Mouse (Mus musculus): ENCODE measurements around the gene Slc12a8.
A peak's percentile ranks its signal among the peaks of the same experiment; 100 is the strongest.

Slc12a8 gene

GRCm38 (mm10) chr16:33621836-33622235 is 104.7 kb downstream of the Slc12a8 start:
- DNase-seq, result no peak

GRCm38 (mm10) chr16:33624586-33624985 is 107.5 kb downstream of the Slc12a8 start:
- no peak for DNase-seq

GRCm38 (mm10) chr16:33629539-33629938 is 112.4 kb downstream of the Slc12a8 start:
- no peak for DNase-seq

GRCm38 (mm10) chr16:33635836-33636595 is 118.9 kb downstream of the Slc12a8 start:
- peak; percentile 23 for DNase-seq

- no peak for DNase-seq
Observed at GRCm38 (mm10) chr16:33641779-33642178, 124.7 kb downstream of the Slc12a8 start.

GRCm38 (mm10) chr16:33653116-33653515 is 136.0 kb downstream of the Slc12a8 start:
- DNase-seq, result no peak

GRCm38 (mm10) chr16:33655443-33655842 is 138.3 kb downstream of the Slc12a8 start:
- DNase-seq, result no peak

GRCm38 (mm10) chr16:33657191-33657590 is 140.1 kb downstream of the Slc12a8 start:
- DNase-seq, result no peak

GRCm38 (mm10) chr16:33658121-33658520 is 141.0 kb downstream of the Slc12a8 start:
- no peak for DNase-seq

GRCm38 (mm10) chr16:33659521-33659920 is 142.4 kb downstream of the Slc12a8 start:
- no peak for DNase-seq

- DNase-seq, result no peak
Observed at GRCm38 (mm10) chr16:33660125-33660524, 143.0 kb downstream of the Slc12a8 start.

GRCm38 (mm10) chr16:33662841-33663240 is 145.7 kb downstream of the Slc12a8 start:
- no peak for DNase-seq

GRCm38 (mm10) chr16:33666226-33666625 is 149.1 kb downstream of the Slc12a8 start:
- no peak for DNase-seq

GRCm38 (mm10) chr16:33666985-33667538 is 149.9 kb downstream of the Slc12a8 start:
- no peak for DNase-seq

- DNase-seq, result no peak
Observed at GRCm38 (mm10) chr16:33668448-33668847, 151.3 kb downstream of the Slc12a8 start.

GRCm38 (mm10) chr16:33669072-33669471 is 151.9 kb downstream of the Slc12a8 start:
- DNase-seq, result no peak

- DNase-seq, result no peak
Observed at GRCm38 (mm10) chr16:33670340-33670739, 153.2 kb downstream of the Slc12a8 start.

- no peak for DNase-seq
Observed at GRCm38 (mm10) chr16:33670933-33671332, 153.8 kb downstream of the Slc12a8 start.

GRCm38 (mm10) chr16:33672188-33672587 is 155.1 kb downstream of the Slc12a8 start:
- DNase-seq, result no peak

- DNase-seq, result no peak
Observed at GRCm38 (mm10) chr16:33672643-33673042, 155.5 kb downstream of the Slc12a8 start.

- DNase-seq, result no peak
Observed at GRCm38 (mm10) chr16:33673530-33674109, 156.5 kb downstream of the Slc12a8 start.

- no peak for DNase-seq
Observed at GRCm38 (mm10) chr16:33675151-33675847, 158.2 kb downstream of the Slc12a8 start.

- DNase-seq, result no peak
Observed at GRCm38 (mm10) chr16:33675848-33676184, 158.7 kb downstream of the Slc12a8 start.

All from right cerebral cortex, postnatal 25 days (tissue).